ENCODE assay signal across 14 mouse cellular contexts in genomic region chr2:118750476-118750875, GRCm38 (mm10). TPM values are rescaled to one million over a fixed set of nuclear protein-coding genes. Genes with fewer than 3 reads are reported as not detected.
DNase-seq lines count a peak whose midpoint lies in the region; ATAC-seq lines count a peak whose summit lies in the region.
"Had no signal": no experiment of that assay in that cellular context is flagged by ENCODE, and none has a peak within 500 bp of the region (broad histone marks: within the 10 kb centered on the region; RNA-seq: fewer than 3 reads in every experiment).

No protein-coding gene starts in this region.

- WGBS in midbrain, embryonic 13.5 days = 80% methylated on average over 8 of the region's 8 CpGs
- 89% methylated on average over 8 of the region's 8 CpGs for WGBS in midbrain, embryonic 11.5 days
- 45% methylated on average over 8 of the region's 8 CpGs for WGBS in heart, embryonic 11.5 days (ENCODE audit: insufficient replicate concordance)
- 76% methylated on average over 8 of the region's 8 CpGs for WGBS in stomach, embryonic 16.5 days

- peaks cover 51% of the 10 kb centered on the region for H3K4me1 ChIP-seq in midbrain, embryonic 13.5 days (replicated peaks)
- H3K4me1 ChIP-seq in midbrain, embryonic 11.5 days (ENCODE audit: control insufficient read depth, insufficient read depth, low read length) = peaks cover 20% of the 10 kb centered on the region
- H3K4me1 ChIP-seq in heart, embryonic 11.5 days (ENCODE audit: control insufficient read depth, insufficient read depth, low read length) = peaks cover 46% of the 10 kb centered on the region
- peaks cover 33% of the 10 kb centered on the region for H3K4me1 ChIP-seq in stomach, embryonic 16.5 days (ENCODE audit: control insufficient read depth, insufficient read depth, low read length)

- no peak for DNase-seq in midbrain, embryonic 11.5 days (ENCODE audit: low spot score, missing footprints)
- DNase-seq in heart, postnatal 4 days = peak; percentile 58
- DNase-seq in layer of hippocampus, postnatal 36 days = no peak
- no peak for DNase-seq in natural killer cell, adult 2 months (ENCODE audit: low spot score in 2 of 2)
- DNase-seq: adrenal gland, postnatal 25 days; gastrocnemius, postnatal 25 days; midbrain, embryonic 14.5 days had no signal

- H3K4me3 ChIP-seq in midbrain, embryonic 13.5 days (replicated peaks) = no peak overlapping the region
- H3K4me3 ChIP-seq in midbrain, embryonic 11.5 days (ENCODE audit: low read depth, low read length) = no peak overlapping the region
- no peak overlapping the region for H3K4me3 ChIP-seq in heart, embryonic 11.5 days (ENCODE audit: low read depth, low read length)
- H3K4me3 ChIP-seq in stomach, embryonic 16.5 days (replicated peaks; ENCODE audit: low read length) = no peak overlapping the region
- H3K4me3 ChIP-seq: embryonic facial prominence, embryonic 13.5 days; forebrain, embryonic 15.5 days had no signal

- H3K27ac ChIP-seq in midbrain, embryonic 13.5 days = 0 out of 2 replicates have a peak overlapping the region, but pooled peaks have one; percentile 30
- H3K27ac ChIP-seq in midbrain, embryonic 11.5 days (ENCODE audit: low read depth, low read length) = no peak overlapping the region
- peak overlapping the region; percentile 36 for H3K27ac ChIP-seq in heart, embryonic 11.5 days (ENCODE audit: low read depth, low read length)
- H3K27ac ChIP-seq in stomach, embryonic 16.5 days (ENCODE audit: low read length) = peak overlapping the region; percentile 62; the same call in 1 of the 2 replicates
- H3K27ac ChIP-seq: embryonic facial prominence, embryonic 13.5 days; forebrain, embryonic 15.5 days had no signal

- no peaks in the 10 kb centered on the region for H3K27me3 ChIP-seq in midbrain, embryonic 13.5 days
- H3K27me3 ChIP-seq in midbrain, embryonic 11.5 days (ENCODE audit: control insufficient read depth, insufficient read depth, low read length) = no peaks in the 10 kb centered on the region
- H3K27me3 ChIP-seq in heart, embryonic 11.5 days (ENCODE audit: control insufficient read depth, insufficient read depth, low read length) = no peaks in the 10 kb centered on the region
- no peaks in the 10 kb centered on the region for H3K27me3 ChIP-seq in stomach, embryonic 16.5 days (ENCODE audit: control insufficient read depth, insufficient read depth, low read length)
- H3K27me3 ChIP-seq: embryonic facial prominence, embryonic 13.5 days; forebrain, embryonic 15.5 days had no signal

- H3K9me3 ChIP-seq in midbrain, embryonic 13.5 days = no peaks in the 10 kb centered on the region
- H3K9me3 ChIP-seq in midbrain, embryonic 11.5 days (ENCODE audit: control insufficient read depth, low read length) = no peaks in the 10 kb centered on the region
- no peaks in the 10 kb centered on the region for H3K9me3 ChIP-seq in heart, embryonic 11.5 days (replicated peaks; ENCODE audit: control insufficient read depth, low read length)
- no peaks in the 10 kb centered on the region for H3K9me3 ChIP-seq in stomach, embryonic 16.5 days (replicated peaks; ENCODE audit: control insufficient read depth, low read length)
- H3K9me3 ChIP-seq: embryonic facial prominence, embryonic 13.5 days; forebrain, embryonic 15.5 days had no signal

- H3K4me2 ChIP-seq in midbrain, embryonic 13.5 days (replicated peaks) = no peak overlapping the region
- no peak overlapping the region for H3K4me2 ChIP-seq in midbrain, embryonic 11.5 days
- H3K4me2 ChIP-seq in heart, embryonic 11.5 days = peak overlapping the region; percentile 31; the same call in 1 of the 2 replicates
- H3K4me2 ChIP-seq in stomach, embryonic 16.5 days (ENCODE audit: low read depth, low read length) = no peak overlapping the region
- H3K4me2 ChIP-seq: embryonic facial prominence, embryonic 13.5 days; forebrain, embryonic 15.5 days had no signal

- H3K9ac ChIP-seq in midbrain, embryonic 13.5 days (replicated peaks) = no peak overlapping the region
- H3K9ac ChIP-seq in midbrain, embryonic 11.5 days (ENCODE audit: low read length) = no peak overlapping the region; the same call in 1 of the 2 replicates
- peak overlapping the region; percentile 2; the same call in 1 of the 2 replicates for H3K9ac ChIP-seq in heart, embryonic 11.5 days (ENCODE audit: low read depth, low read length)
- H3K9ac ChIP-seq in stomach, embryonic 16.5 days (ENCODE audit: low read length) = no peak overlapping the region; the same call in 1 of the 2 replicates
- H3K9ac ChIP-seq: forebrain, embryonic 15.5 days had no signal

- ATAC-seq in midbrain, embryonic 13.5 days = no peak
- no peak for ATAC-seq in midbrain, embryonic 11.5 days (ENCODE audit: low FRiP score)
- ATAC-seq in heart, embryonic 11.5 days (replicated peaks; ENCODE audit: insufficient number of reproducible peaks, low FRiP score, low TSS enrichment) = no peak
- ATAC-seq in stomach, embryonic 16.5 days (ENCODE audit: insufficient read depth, low FRiP score) = no peak
- ATAC-seq: forebrain, embryonic 15.5 days; intestine, embryonic 16.5 days had no signal

- no peaks in the 10 kb centered on the region for H3K36me3 ChIP-seq in midbrain, embryonic 13.5 days
- peaks cover 2% of the 10 kb centered on the region; the same call in 1 of the 2 replicates for H3K36me3 ChIP-seq in midbrain, embryonic 11.5 days (ENCODE audit: control insufficient read depth, insufficient read depth, low read length)
- no peaks in the 10 kb centered on the region for H3K36me3 ChIP-seq in heart, embryonic 11.5 days (ENCODE audit: control insufficient read depth, insufficient read depth, low read length)
- no peaks in the 10 kb centered on the region for H3K36me3 ChIP-seq in stomach, embryonic 16.5 days (ENCODE audit: control insufficient read depth, insufficient read depth, low read length)
- H3K36me3 ChIP-seq: embryonic facial prominence, embryonic 13.5 days; forebrain, embryonic 15.5 days had no signal

RNA-seq across cellular contexts. Expression of gene Inafm2, which starts 4.9 kb away (rescaled TPM):
- polyA plus RNA-seq in midbrain, embryonic 13.5 days (2015; fragmentation: Nextera tagmentation; extraction: Ambion mirVana) = 24.6 and 25.8 TPM in 2 replicates
- 36.0 and 39.9 TPM in 2 replicates for polyA plus RNA-seq in midbrain, embryonic 11.5 days (2014; fragmentation: Nextera tagmentation; extraction: Ambion mirVana)
- polyA plus RNA-seq in heart, embryonic 11.5 days (2014; fragmentation: Nextera tagmentation; extraction: Ambion mirVana) = 45.4 and 46.7 TPM in 2 replicates
- total RNA-seq in heart, postnatal 4 days (2021) = 10 to 100 TPM; 33.9 to 34.9 TPM
- 26.0 and 28.5 TPM in 2 replicates for polyA plus RNA-seq in stomach, embryonic 16.5 days (2015; fragmentation: Nextera tagmentation; extraction: Ambion mirVana)
- 10 to 100 TPM; 64.8 to 66.9 TPM for total RNA-seq in layer of hippocampus, postnatal 36 days (2021)

RNA-seq across cellular contexts. Expression of gene Ccdc9b, which starts 12.0 kb away (rescaled TPM):
- polyA plus RNA-seq in midbrain, embryonic 13.5 days (2015; fragmentation: Nextera tagmentation; extraction: Ambion mirVana) = 1.7 and 2.1 TPM in 2 replicates
- 0.86 and 0.92 TPM in 2 replicates for polyA plus RNA-seq in midbrain, embryonic 11.5 days (2014; fragmentation: Nextera tagmentation; extraction: Ambion mirVana)
- polyA plus RNA-seq in heart, embryonic 11.5 days (2014; fragmentation: Nextera tagmentation; extraction: Ambion mirVana) = 1.0 and 1.3 TPM in 2 replicates
- 1 to 10 TPM; 6.6 to 7.4 TPM for total RNA-seq in heart, postnatal 4 days (2021)
- 2.9 and 4.0 TPM in 2 replicates for polyA plus RNA-seq in stomach, embryonic 16.5 days (2015; fragmentation: Nextera tagmentation; extraction: Ambion mirVana)
- 1 to 10 TPM; 6.4 to 6.5 TPM for total RNA-seq in layer of hippocampus, postnatal 36 days (2021)

RNA-seq across cellular contexts. Expression of gene Phgr1, which starts 22.1 kb away (rescaled TPM):
- polyA plus RNA-seq in midbrain, embryonic 13.5 days (2015; fragmentation: Nextera tagmentation; extraction: Ambion mirVana) = not detected in 2 replicates
- not detected in 2 replicates for polyA plus RNA-seq in midbrain, embryonic 11.5 days (2014; fragmentation: Nextera tagmentation; extraction: Ambion mirVana)
- not detected in 2 replicates for polyA plus RNA-seq in heart, embryonic 11.5 days (2014; fragmentation: Nextera tagmentation; extraction: Ambion mirVana)
- not detected for total RNA-seq in heart, postnatal 4 days (2021)
- 22.2 and 38.3 TPM in 2 replicates for polyA plus RNA-seq in stomach, embryonic 16.5 days (2015; fragmentation: Nextera tagmentation; extraction: Ambion mirVana)
- total RNA-seq in layer of hippocampus, postnatal 36 days (2021) = not detected
- total RNA-seq: adrenal gland, postnatal 25 days; gastrocnemius, postnatal 25 days; left cerebral cortex, postnatal 14 days had no signal
- polyA plus RNA-seq: embryonic facial prominence, embryonic 13.5 days; forebrain, embryonic 15.5 days; midbrain, embryonic 14.5 days had no signal

RNA-seq across cellular contexts. Expression of gene Plcb2, which starts 22.2 kb away (rescaled TPM):
- 0.11 and 0.13 TPM in 2 replicates for polyA plus RNA-seq in midbrain, embryonic 13.5 days (2015; fragmentation: Nextera tagmentation; extraction: Ambion mirVana)
- 0.20 and 0.33 TPM in 2 replicates for polyA plus RNA-seq in midbrain, embryonic 11.5 days (2014; fragmentation: Nextera tagmentation; extraction: Ambion mirVana)
- polyA plus RNA-seq in heart, embryonic 11.5 days (2014; fragmentation: Nextera tagmentation; extraction: Ambion mirVana) = 0.99 and 1.4 TPM in 2 replicates
- total RNA-seq in heart, postnatal 4 days (2021) = 1 to 10 TPM; 1.3 to 1.7 TPM
- 1.4 and 2.0 TPM in 2 replicates for polyA plus RNA-seq in stomach, embryonic 16.5 days (2015; fragmentation: Nextera tagmentation; extraction: Ambion mirVana)
- 1 to 10 TPM; 2.3 to 2.5 TPM for total RNA-seq in layer of hippocampus, postnatal 36 days (2021)

RNA-seq across cellular contexts. Expression of gene Disp2, which starts 29.0 kb away (rescaled TPM):
- polyA plus RNA-seq in midbrain, embryonic 13.5 days (2015; fragmentation: Nextera tagmentation; extraction: Ambion mirVana) = 32.7 and 35.8 TPM in 2 replicates
- 7.8 and 8.0 TPM in 2 replicates for polyA plus RNA-seq in midbrain, embryonic 11.5 days (2014; fragmentation: Nextera tagmentation; extraction: Ambion mirVana)
- 0.21 and 0.27 TPM in 2 replicates for polyA plus RNA-seq in heart, embryonic 11.5 days (2014; fragmentation: Nextera tagmentation; extraction: Ambion mirVana)
- total RNA-seq in heart, postnatal 4 days (2021) = under 1 TPM; 0.07 to 0.10 TPM
- polyA plus RNA-seq in stomach, embryonic 16.5 days (2015; fragmentation: Nextera tagmentation; extraction: Ambion mirVana) = 2.1 and 2.5 TPM in 2 replicates
- total RNA-seq in layer of hippocampus, postnatal 36 days (2021) = 100 to 1,000 TPM; 267 to 273 TPM
- total RNA-seq: gastrocnemius, postnatal 25 days had no signal

Comparison
In these comparisons a context has a peak if more than half of its experiments do, and no peak if none do; other contexts are left out.
1. RNA of gene Phgr1, which starts 22.1 kb away (polyA plus RNA-seq): 22.2 to 38.3 TPM in stomach, embryonic 16.5 days; not detected in midbrain, embryonic 13.5 days, not detected in midbrain, embryonic 11.5 days and not detected in heart, embryonic 11.5 days; every median in the first group is over 10 times any median in the second.